ENCODE assay signal across 1 mouse cellular context in genomic region chr17:36082519-36083232, GRCm38 (mm10).
TF ChIP-seq lines count a peak whose summit lies in the region.

No protein-coding gene starts in this region.

TF ChIP-seq in myocyte, 11 proteins besides CTCF, POLR2A, EP300 and RAD21:
- TF ChIP-seq MYOD1 (IDR thresholded peaks at IDR 0.05; ENCODE audit: control insufficient read depth in 1 of 3, insufficient read length in 2 of 3, low read depth in 2 of 3), result peak in 1 of 3 experiments; percentile 35
TF ChIP-seq in myocyte: peak in this region for 1; not testable (repeated sequence) for 10.
